Mouse (Mus musculus) olfactory bulb, adult 2 months (tissue): ENCODE measurements around the gene Zbtb34. TPM values are rescaled to one million over a fixed set of nuclear protein-coding genes. Genes with fewer than 3 reads are reported as not detected.

Experiments
- H3K27ac ChIP-seq: fragments of 200-500 bp; 2 replicates; pipeline ENCODE4 v1.5.1; 2012; ENCODE audit warnings: low read depth, low read length; ENCODE audit not compliant: insufficient read depth
- H3K4me1 ChIP-seq: fragments of 200-500 bp; 2 replicates; pipeline ENCODE4 v1.6.1; 2012; ENCODE audit warnings: low read length; ENCODE audit not compliant: control insufficient read depth, insufficient read depth
- H3K4me3 ChIP-seq: fragments of 200-500 bp; 2 replicates; pipeline ENCODE4 v1.5.1; 2012; ENCODE audit warnings: mild to moderate bottlenecking, low read depth, low read length, moderate library complexity; ENCODE audit not compliant: insufficient read depth
- CTCF ChIP-seq: fragments of 200-500 bp; IDR thresholded peaks from 2 replicates; pipeline ENCODE4 v1.5.1; 2012; ENCODE audit warnings: low read depth, mild to moderate bottlenecking, low read length, moderate library complexity; ENCODE audit not compliant: insufficient read depth
- POLR2A ChIP-seq: fragments of 200-500 bp; IDR thresholded peaks from 2 replicates; pipeline ENCODE4 v1.6.1; 2012; ENCODE audit warnings: mild to moderate bottlenecking, low read depth, low read length, moderate library complexity; ENCODE audit not compliant: insufficient read depth
- WGBS: fragments of 180-500 bp; shearing (Covaris S2); methylation state at CpG from one replicate; pipeline ENCODE4 v1.1.7; 2018; 5-methylcytosine and 5-hydroxymethylcytosine counted together
- polyA plus RNA-seq: library from polyadenylated mRNA; stranded (reverse); fragments of >200 nt; gene quantifications from 2 replicates; pipeline ENCODE4 v1.2.4, GENCODE M21; 2012; ENCODE audit warnings: low replicate concordance; ENCODE audit not compliant: missing spikeins, insufficient read depth, insufficient read length

Zbtb34 gene
- polyA plus RNA-seq, 1 experiment = not detected

DNA sequence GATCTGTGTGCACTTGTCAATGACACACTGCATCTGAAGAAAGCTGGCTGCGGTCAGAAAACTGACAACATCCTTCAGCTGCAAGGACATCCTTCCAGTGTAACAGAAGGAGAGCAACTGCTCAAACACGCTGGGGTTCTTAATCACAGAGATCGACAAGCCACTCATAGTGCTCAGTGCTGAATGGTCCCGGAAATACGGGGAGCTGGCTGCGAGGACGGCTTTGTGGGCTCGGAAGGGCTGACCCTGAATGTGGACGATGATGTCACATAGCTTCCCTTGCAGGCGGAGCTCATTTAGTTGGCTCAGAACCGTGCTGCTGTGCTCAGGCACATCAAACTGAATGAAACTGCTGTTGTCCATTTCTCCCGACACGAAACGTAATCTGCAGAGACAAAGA lies 19.0 kb downstream of the Zbtb34 start:
- Histone ChIP-seq H3K4me3 (no peak overlapping the region), H3K4me1 (peaks cover 5% of the 10 kb centered on the region; the same call in 1 of the 2 replicates), H3K27ac (no peak overlapping the region)
- 50% methylated on average over 14 of the region's 14 CpGs for WGBS
- TF ChIP-seq POLR2A (no peak), CTCF (no peak)

DNA sequence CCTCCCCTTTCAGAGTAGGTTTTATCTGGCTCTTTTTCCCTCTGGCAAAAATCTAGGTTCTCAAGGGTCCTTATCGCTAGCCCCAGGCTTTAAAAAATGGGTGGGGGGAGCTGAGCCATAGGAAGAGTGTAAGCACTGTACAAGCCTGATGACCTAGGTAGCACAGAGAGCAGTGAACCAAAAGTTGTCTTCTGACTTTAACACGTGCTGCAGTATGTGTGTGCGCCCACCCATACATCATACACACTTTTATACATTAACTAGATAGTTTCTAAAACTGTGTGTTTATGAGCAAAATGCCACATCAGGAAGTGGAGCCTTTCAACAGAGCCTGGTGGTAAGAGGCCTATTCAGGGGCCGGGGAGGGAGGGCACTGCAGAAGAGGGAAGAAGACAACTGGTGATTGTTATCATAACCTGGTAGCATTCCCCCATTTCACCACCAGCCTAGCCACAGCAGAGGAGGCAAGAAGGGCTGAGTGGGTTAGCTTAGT lies 27.6 kb downstream of the Zbtb34 start:
- Histone ChIP-seq H3K4me3 (no peak overlapping the region), H3K4me1 (no peaks in the 10 kb centered on the region; the same call in 1 of the 2 replicates), H3K27ac (no peak overlapping the region)
- TF ChIP-seq CTCF (no peak), POLR2A (no peak)
- 84% methylated on average over 4 of the region's 4 CpGs for WGBS

DNA sequence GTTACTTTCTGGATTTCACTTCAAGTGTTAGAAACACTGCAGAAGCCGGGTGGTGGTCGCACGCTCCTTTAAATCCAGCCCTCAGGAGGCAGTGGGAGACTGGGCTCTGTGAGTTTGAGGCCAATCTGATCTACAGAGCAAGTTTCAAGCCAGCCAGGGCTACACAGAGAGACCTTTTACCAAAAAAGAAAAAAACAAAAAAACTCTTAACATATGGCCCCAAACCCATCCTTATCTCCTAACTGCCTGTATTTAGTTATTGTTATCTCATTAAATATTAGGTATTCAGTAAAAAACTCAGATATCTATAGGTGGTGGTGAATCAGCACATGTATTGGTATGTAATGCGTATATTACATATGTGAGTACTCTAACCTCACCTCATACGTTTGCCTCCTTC lies 28.5 kb downstream of the Zbtb34 start:
- Histone ChIP-seq H3K4me1 (no peaks in the 10 kb centered on the region; the same call in 1 of the 2 replicates), H3K4me3 (no peak overlapping the region), H3K27ac (no peak overlapping the region)
- TF ChIP-seq CTCF = no peak
- no peak for TF ChIP-seq POLR2A
- 65% methylated on average over 5 of the region's 5 CpGs for WGBS

DNA sequence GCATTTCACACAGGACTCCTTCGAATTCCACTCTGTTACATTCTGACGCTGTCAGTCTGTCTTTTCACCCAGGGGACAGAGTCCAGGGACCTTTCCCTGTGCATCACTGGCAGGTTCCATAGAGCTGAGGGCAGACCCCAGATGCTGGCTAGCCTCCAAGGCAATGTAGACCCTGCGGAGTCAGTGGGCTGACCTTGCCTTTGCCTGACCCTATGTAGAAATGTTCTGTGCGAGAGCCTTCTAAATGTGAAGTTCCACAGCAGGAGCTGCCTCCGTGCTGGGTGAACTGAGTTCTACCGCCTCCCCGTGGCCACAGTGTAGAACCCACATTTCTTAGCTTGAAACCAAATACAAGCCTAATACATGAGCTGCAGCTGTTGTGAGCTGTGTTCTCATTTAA lies 28.9 kb downstream of the Zbtb34 start:
- TF ChIP-seq POLR2A (no peak), CTCF (peak; percentile 65; the same call in 1 of the 2 replicates)
- no peak overlapping the region for H3K4me3 ChIP-seq
- H3K4me1 ChIP-seq = no peaks in the 10 kb centered on the region; the same call in 1 of the 2 replicates
- H3K27ac ChIP-seq = no peak overlapping the region
- 25% methylated on average over 7 of the region's 7 CpGs for WGBS

DNA sequence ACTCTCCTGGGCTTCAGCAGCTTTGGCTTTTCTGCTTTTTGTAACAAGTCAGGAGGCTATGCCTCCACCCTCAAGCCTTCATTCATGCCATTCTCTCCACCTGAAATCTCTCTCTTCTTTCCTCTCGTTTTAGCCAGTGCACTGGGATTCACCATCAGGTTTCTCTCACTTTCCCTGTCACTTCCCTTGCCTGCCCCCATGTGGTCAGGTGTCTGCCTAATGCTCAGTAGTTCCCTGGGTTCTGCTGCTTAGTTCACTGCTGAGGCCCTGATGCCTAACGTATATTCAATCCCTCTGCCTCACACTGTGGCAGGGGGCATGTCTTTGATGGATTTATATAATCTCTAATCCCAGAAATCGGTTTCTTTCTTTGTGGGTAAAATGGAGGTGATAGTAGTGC lies 29.9 kb downstream of the Zbtb34 start:
- Histone ChIP-seq H3K27ac (no peak overlapping the region), H3K4me3 (no peak overlapping the region), H3K4me1 (no peaks in the 10 kb centered on the region; the same call in 1 of the 2 replicates)
- no peak for TF ChIP-seq POLR2A
- no peak for TF ChIP-seq CTCF
- WGBS = 59% methylated on average over 3 of the region's 3 CpGs

DNA sequence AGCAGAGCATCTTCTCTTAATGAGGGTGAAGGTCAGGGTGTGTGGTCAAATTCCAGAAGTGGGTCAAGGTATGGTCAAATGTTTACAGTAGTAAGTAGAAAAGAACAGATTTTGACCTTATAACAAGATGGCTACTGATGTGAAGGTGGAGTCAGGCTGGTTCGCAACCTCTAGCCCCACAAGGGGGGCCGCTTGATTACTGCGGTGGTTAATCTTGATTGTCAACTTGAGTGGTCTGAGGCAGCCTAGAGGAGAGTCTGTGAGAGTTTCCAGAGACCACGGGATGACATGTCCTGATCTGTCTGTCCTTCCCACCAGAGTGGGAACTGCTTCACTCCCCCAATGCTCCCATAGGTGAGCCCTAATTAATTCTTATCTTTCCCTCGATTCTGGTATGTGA lies 30.6 kb downstream of the Zbtb34 start:
- H3K27ac ChIP-seq = no peak overlapping the region
- 86% methylated on average over 5 of the region's 5 CpGs for WGBS
- H3K4me1 ChIP-seq = no peaks in the 10 kb centered on the region; the same call in 1 of the 2 replicates
- TF ChIP-seq POLR2A = no peak
- TF ChIP-seq CTCF = no peak
- H3K4me3 ChIP-seq = no peak overlapping the region

DNA sequence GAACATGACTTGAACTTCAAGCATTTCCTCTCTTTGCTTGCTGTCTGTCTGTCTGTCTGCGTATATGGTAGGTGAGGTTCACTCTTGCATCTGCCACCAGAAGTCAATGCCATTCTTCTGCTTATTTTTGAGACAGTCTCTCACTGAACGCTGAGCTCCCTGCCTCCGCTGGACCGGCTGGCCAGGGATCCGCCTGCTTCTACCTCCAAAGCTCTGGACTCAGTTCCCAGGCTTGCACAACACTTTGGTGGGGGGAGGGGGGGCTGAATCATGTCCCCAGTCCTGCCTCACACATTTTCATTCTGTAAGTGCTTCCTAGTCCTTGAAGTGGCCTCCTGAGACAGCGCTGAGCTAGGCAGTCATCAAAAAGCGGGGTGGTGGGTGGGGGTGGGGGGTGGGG lies 32.0 kb downstream of the Zbtb34 start:
- 76% methylated on average over 6 of the region's 7 CpGs for WGBS
- H3K4me3 ChIP-seq = no peak overlapping the region
- H3K4me1 ChIP-seq = peaks cover 1% of the 10 kb centered on the region
- TF ChIP-seq POLR2A (no peak), CTCF (no peak)
- H3K27ac ChIP-seq = no peak overlapping the region

DNA sequence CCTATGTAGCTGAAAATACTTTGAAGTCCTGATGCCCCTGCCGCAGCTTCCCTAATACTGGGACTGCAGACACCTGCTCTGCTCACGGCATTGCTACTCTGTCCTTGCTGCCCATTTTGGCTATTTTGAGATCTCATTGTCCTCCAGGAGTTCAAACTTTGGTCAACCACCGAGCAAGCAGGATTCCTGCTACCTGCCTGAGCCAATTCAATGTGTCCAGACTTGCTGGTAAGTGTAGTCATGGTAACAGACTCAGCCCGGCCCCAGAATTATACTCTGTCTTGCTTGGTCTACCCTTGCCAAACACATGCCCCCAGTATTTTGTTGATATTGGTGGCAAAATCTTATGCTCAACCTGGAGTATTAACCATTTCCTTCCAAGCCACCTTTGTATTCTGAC lies 34.1 kb downstream of the Zbtb34 start:
- WGBS = 73% methylated on average over 4 of the region's 4 CpGs
- H3K4me1 ChIP-seq = peaks cover 3% of the 10 kb centered on the region; the same call in 1 of the 2 replicates
- TF ChIP-seq CTCF (no peak), POLR2A (no peak)
- H3K4me3 ChIP-seq = no peak overlapping the region
- no peak overlapping the region for H3K27ac ChIP-seq

DNA sequence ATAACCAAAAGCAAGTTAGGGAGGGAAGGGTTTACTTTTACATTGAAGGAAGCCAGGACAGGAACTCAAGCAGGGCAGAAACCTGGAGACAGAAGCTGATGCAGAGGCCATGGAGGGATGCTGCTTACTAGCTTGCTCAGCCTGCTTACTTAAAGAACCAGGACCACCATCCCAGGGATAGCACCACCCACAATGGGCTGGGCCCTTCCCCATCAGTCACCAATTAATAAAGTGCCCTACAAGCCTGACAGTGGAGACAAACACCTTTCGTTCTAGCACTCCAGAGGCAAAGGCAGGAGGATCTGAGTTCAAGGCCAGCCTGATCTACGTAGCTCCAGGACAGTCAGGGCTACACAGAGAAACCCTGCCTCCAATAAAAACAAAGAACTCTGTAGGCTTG lies 36.1 kb downstream of the Zbtb34 start:
- WGBS = 89% methylated on average over 2 of the region's 2 CpGs
- Histone ChIP-seq H3K27ac (no peak overlapping the region), H3K4me3 (no peak overlapping the region), H3K4me1 (peaks cover 3% of the 10 kb centered on the region; the same call in 1 of the 2 replicates)
- no peak for TF ChIP-seq POLR2A
- no peak for TF ChIP-seq CTCF
